Mouse (Mus musculus) stomach, embryonic 14.5 days (tissue): ENCODE measurements around the gene Phf23. TPM values are rescaled to one million over a fixed set of nuclear protein-coding genes. Genes with fewer than 3 reads are reported as not detected.
A peak's percentile ranks its signal among the peaks of the same experiment; 100 is the strongest.

ENCODE experiments used
- ATAC-seq: fragments of 200-750 bp; cut with Nextera tagmentation; 2 replicates; pipeline ENCODE4 v1.8.0; 2017; ENCODE audit warnings: low read depth, moderate TSS enrichment; ENCODE audit not compliant: insufficient number of reproducible peaks, insufficient read depth, low FRiP score
- H3K27ac ChIP-seq: fragments of 300-500 bp; sonication (generic); 2 replicates; pipeline ENCODE4 v1.5.1; 2014; ENCODE audit warnings: mild to moderate bottlenecking, low read length, moderate library complexity, mixed read lengths
- H3K27me3 ChIP-seq: fragments of 300-500 bp; sonication (generic); 2 replicates; pipeline ENCODE4 v1.6.1; 2014; ENCODE audit warnings: low read length, control low read depth, mixed read lengths; ENCODE audit not compliant: control insufficient read depth, insufficient read depth
- H3K36me3 ChIP-seq: fragments of 300-500 bp; sonication (generic); 2 replicates; pipeline ENCODE4 v1.6.1; 2014; ENCODE audit warnings: mild to moderate bottlenecking, control low read depth, low read length, moderate library complexity, mixed read lengths; ENCODE audit not compliant: control insufficient read depth, insufficient read depth
- H3K4me1 ChIP-seq: fragments of 300-500 bp; sonication (generic); 2 replicates; pipeline ENCODE4 v1.6.1; 2014; ENCODE audit warnings: low read length, control low read depth, mixed read lengths; ENCODE audit not compliant: control insufficient read depth, insufficient read depth
- H3K4me2 ChIP-seq: fragments of 300-500 bp; sonication (generic); replicated peaks from 2 replicates; pipeline ENCODE4 v1.6.1; 2014; ENCODE audit warnings: low read depth, low read length, control low read depth
- H3K4me3 ChIP-seq: fragments of 300-500 bp; sonication (generic); 2 replicates; pipeline ENCODE4 v1.5.1; 2014; ENCODE audit warnings: low read depth, low read length, control low read depth
- H3K9ac ChIP-seq: fragments of 300-500 bp; sonication (generic); replicated peaks from 2 replicates; pipeline ENCODE4 v1.6.1; 2014; ENCODE audit warnings: low read depth, mild to moderate bottlenecking, control low read depth, low read length, moderate library complexity, mixed read lengths
- H3K9me3 ChIP-seq: fragments of 300-500 bp; sonication (generic); 2 replicates; pipeline ENCODE4 v1.6.1; 2016; ENCODE audit warnings: low read depth, low read length, control low read depth; ENCODE audit not compliant: control insufficient read depth
- WGBS: fragments of 180-500 bp; shearing (Covaris S2); extraction: QIAGEN DNeasy Blood & Tissue Kit; methylation state at CpG from one replicate; pipeline ENCODE4 v1.1.7; 2014; 5-methylcytosine and 5-hydroxymethylcytosine counted together
- polyA plus RNA-seq: library from polyadenylated mRNA; unstranded; fragments of >200 nt; fragmentation: Nextera tagmentation; extraction: Ambion mirVana; gene quantifications from 2 replicates; pipeline ENCODE4 v1.2.1, GENCODE M21; 2014

Gene Phf23
- polyA plus RNA-seq, 1 experiment from 2014 or later, result 47.9 TPM

DNA sequence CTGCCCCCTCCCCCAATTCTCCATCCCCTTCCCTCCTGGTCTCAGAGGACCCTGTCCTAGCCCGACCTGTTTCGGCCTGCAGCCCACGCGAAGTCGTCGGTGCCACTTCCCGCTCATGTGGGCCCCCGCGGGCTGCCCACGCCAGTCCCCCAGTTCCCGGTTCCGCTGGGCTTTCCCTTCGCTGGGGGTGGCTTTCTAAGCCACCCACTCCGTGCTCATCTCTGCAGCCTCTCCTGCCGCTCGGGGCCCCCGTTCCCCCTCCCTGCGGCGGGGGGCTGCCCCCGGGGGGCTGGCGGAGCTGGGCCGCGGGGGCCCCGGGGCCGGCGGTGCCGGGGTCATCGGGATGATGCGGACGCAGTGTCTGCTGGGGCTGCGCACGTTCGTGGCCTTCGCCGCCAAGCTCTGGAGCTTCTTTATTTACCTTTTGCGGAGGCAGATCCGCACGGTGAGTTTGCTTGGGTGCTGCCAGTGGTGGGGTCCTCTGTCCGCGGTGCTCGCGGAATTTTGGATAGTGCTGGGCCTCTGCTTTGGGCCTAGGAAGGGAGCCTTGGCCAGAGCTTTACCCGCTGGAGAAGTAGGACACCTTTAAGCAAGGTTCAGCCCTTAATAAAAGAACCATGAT, 14.3 kb upstream of the Phf23 start, which contains the start of gene Ctdnep1:
Ctdnep1 (plus strand) TSS at position 16 of the 622 bp plus-strand sequence.
- no peaks in the 10 kb centered on the region for H3K27me3 ChIP-seq
- H3K4me2 ChIP-seq, result peak within 1 kb of the TSS; percentile 81
- H3K9me3 ChIP-seq, result no peaks in the 10 kb centered on the region
- ATAC-seq, result no peak
- H3K9ac ChIP-seq, result peak within 1 kb of the TSS; percentile 90
- peaks cover 16% of the 10 kb centered on the region; the same call in 1 of the 2 replicates for H3K4me1 ChIP-seq
- peaks cover 30% of the 10 kb centered on the region for H3K36me3 ChIP-seq
- H3K4me3 ChIP-seq, result peak within 1 kb of the TSS; percentile 85
- peak within 1 kb of the TSS; percentile 99 for H3K27ac ChIP-seq
- WGBS, result under 1% methylated on average over 43 of the region's 43 CpGs

DNA sequence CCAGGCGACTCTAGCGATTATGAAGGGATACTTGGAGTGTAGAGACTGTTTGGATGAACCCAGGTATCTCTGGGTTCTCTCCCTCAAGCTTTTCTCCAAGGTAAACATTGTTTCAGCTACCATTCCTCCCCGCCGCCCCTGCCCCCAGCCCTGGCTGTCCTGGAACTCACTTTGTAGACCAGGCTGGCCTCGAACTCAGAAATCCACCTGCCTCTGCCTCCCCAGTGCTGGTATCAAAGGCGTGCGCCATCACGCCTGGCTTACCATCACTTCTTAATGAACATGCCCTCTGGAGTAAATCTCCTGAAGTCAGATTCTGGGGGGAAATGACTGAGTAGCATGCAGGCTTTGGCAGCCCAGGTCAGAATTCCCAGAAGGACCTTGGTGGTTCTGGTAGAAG, 13.4 kb upstream of the Phf23 start, which contains the start of gene Elp5:
Elp5 (minus strand) TSS at position 293 of the 400 bp plus-strand sequence.
- peak within 1 kb of the TSS; percentile 85 for H3K4me3 ChIP-seq
- H3K4me2 ChIP-seq, result peak within 1 kb of the TSS; percentile 78
- H3K4me1 ChIP-seq, result peaks cover 16% of the 10 kb centered on the region; the same call in 1 of the 2 replicates
- H3K9ac ChIP-seq, result peak within 1 kb of the TSS; percentile 90
- peak within 1 kb of the TSS; percentile 99 for H3K27ac ChIP-seq
- 48% methylated on average over 8 of the region's 8 CpGs for WGBS
- peaks cover 29% of the 10 kb centered on the region for H3K36me3 ChIP-seq
- no peak for ATAC-seq
- H3K27me3 ChIP-seq, result no peaks in the 10 kb centered on the region
- no peaks in the 10 kb centered on the region for H3K9me3 ChIP-seq

DNA sequence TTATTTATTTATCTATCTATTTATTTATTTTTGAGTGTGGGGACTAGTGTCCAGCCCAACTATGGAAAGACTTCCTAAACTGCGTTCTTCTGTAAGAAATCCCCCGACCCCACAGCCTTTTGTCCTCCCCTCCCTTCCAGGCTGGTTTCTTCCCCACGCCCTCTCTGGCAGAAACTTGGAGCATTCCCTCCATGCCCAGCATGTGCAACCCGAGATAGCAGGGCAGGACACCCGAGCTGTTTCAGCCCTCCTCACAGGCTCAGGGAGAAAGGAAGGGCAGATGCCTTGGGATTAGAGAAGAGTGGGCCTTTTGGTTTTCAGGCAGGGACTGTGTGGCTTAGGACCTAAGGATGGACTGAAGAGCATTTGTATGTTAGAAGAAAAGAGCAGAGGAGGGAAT, 12.7 kb upstream of the Phf23 start:
- Histone ChIP-seq H3K4me1 (peaks cover 16% of the 10 kb centered on the region; the same call in 1 of the 2 replicates), H3K9me3 (no peaks in the 10 kb centered on the region), H3K4me2 (peak overlapping the region; percentile 78), H3K36me3 (peaks cover 28% of the 10 kb centered on the region), H3K27me3 (no peaks in the 10 kb centered on the region), H3K27ac (no peak overlapping the region), H3K9ac (peak overlapping the region; percentile 14; the same call in 1 of the 2 replicates), H3K4me3 (peak overlapping the region; percentile 85)
- WGBS, result 22% methylated on average over 5 of the region's 5 CpGs
- no peak for ATAC-seq

DNA sequence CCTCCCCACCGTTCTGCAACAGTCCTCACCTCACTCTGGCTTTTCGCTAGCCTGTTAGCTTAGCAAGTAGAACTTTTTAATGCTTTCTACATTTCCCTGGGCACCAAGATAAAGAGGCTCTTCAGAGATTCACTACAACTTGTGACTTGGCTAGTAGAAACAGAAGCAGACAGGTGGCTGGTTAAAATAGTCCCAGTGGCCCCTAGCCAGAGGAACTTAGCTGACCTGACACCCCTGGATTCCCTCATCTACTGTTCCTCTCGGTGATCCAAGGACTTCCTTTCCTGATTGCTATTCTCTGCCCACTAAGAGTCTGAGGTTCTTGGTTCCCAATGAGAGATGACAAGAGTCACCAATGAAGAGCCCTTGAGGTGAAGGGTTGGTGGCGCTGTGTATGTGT, 12.2 kb upstream of the Phf23 start:
- H3K4me3 ChIP-seq, result no peak overlapping the region

DNA sequence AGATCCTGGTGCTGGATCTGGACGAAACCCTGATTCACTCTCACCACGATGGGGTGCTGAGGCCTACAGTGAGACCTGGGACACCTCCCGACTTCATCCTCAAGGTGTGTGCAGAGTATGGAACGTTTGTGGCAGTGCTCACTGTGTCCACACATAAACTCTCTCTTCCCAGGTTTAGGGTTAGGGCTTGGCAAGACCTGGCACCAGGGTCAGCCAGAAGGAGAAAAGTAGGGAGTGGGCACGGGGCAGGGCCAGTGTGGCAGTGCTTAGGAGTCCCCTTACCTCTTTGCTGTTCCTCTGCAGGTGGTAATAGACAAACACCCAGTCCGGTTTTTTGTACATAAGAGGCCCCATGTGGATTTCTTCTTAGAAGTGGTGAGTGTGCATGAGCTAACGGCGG, 11.1 kb upstream of the Phf23 start:
- Histone ChIP-seq H3K9me3 (no peaks in the 10 kb centered on the region), H3K36me3 (peaks cover 42% of the 10 kb centered on the region), H3K9ac (no peak overlapping the region), H3K4me1 (peaks cover 16% of the 10 kb centered on the region; the same call in 1 of the 2 replicates), H3K4me3 (no peak overlapping the region), H3K4me2 (no peak overlapping the region), H3K27me3 (no peaks in the 10 kb centered on the region), H3K27ac (no peak overlapping the region)
- 94% methylated on average over 8 of the region's 8 CpGs for WGBS
- ATAC-seq, result no peak

More for the DNA sequence above, 12.2 kb upstream of the Phf23 start:
- 0 out of 2 replicates have a peak overlapping the region, but pooled peaks have one; percentile 78 for H3K4me2 ChIP-seq
- no peaks in the 10 kb centered on the region for H3K9me3 ChIP-seq
- no peak overlapping the region for H3K9ac ChIP-seq
- 79% methylated on average over 4 of the region's 4 CpGs for WGBS
- H3K4me1 ChIP-seq, result peaks cover 16% of the 10 kb centered on the region; the same call in 1 of the 2 replicates
- no peaks in the 10 kb centered on the region for H3K27me3 ChIP-seq
- no peak overlapping the region for H3K27ac ChIP-seq
- peaks cover 31% of the 10 kb centered on the region for H3K36me3 ChIP-seq
- ATAC-seq, result no peak

DNA sequence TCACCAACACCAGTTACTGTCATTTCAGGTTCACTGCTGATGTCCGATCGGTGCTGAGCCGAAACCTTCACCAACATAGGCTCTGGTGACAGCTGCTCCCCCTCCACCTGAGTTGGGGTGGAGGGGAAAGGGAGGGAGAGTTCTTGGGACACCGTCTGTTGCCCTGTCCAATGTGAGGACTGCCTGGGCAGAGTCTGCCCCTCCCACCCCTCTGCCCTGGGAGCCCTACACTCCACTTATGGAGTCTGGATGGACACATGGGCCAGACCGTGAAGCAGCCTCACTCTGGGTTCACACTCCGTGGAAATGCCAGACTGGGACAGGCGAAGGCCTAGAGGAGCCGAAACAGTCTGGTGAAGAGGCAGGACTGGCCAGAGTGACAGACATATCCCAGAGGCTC, 5.6 kb upstream of the Phf23 start:
- Histone ChIP-seq H3K9ac (no peak overlapping the region), H3K27ac (peak overlapping the region; percentile 89; the same call in 1 of the 2 replicates), H3K4me2 (no peak overlapping the region), H3K4me3 (no peak overlapping the region), H3K27me3 (no peaks in the 10 kb centered on the region), H3K4me1 (peaks cover 8% of the 10 kb centered on the region; the same call in 1 of the 2 replicates), H3K36me3 (peaks cover 41% of the 10 kb centered on the region), H3K9me3 (no peaks in the 10 kb centered on the region)
- 86% methylated on average over 8 of the region's 8 CpGs for WGBS
- ATAC-seq, result no peak

DNA sequence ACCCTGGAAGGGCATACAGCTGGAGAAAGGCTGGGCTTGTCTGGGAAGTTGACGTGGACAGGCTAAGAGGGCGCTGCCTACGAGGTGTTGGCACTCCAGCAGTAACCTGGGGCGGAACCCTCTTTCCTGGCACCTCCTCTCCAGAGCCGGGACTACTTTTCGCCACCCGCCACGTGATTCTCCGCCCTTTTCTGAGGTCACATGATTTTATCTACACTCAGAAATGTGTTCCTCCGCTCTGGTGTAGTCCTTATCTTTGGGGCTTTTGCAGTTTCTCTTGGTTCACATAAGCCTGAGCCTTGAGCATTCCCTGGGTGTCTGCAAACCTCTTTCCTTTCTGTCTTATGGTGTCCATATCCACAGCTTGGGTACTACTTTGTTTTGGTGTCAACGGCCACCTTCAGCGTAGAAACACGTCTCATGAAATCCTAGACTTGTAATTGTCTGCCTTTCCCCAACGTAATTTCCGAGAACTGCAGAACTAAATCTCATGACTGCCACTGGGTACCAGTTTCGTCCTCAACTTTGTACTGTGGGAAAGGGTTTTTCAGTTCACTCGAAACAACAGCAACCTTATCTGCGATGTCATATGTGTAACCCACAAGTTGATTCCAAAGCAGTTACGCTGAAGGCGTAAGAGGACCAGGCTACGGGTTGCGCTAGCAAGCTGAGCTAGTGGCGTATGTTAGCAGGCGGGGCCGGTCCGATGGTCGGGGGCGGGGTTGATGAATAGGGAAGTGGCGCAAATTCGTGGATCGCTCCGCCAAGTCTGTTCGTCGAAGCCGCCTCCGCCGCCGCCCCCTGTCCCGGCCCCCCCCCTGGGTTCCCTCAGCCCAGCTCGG, 4.5 kb upstream of the Phf23 start, which contains the start of gene Gabarap:
Gabarap (plus strand) TSS at position 294 of the 842 bp plus-strand sequence.
- Histone ChIP-seq H3K27ac (peak within 1 kb of the TSS; percentile 89), H3K36me3 (peaks cover 35% of the 10 kb centered on the region), H3K9ac (peak within 1 kb of the TSS; percentile 81), H3K4me3 (peak within 1 kb of the TSS; percentile 74), H3K4me2 (peak within 1 kb of the TSS; percentile 63), H3K9me3 (no peaks in the 10 kb centered on the region), H3K4me1 (peaks cover 8% of the 10 kb centered on the region; the same call in 1 of the 2 replicates), H3K27me3 (no peaks in the 10 kb centered on the region)
- under 1% methylated on average over 40 of the region's 40 CpGs for WGBS
- peak; percentile 70 for ATAC-seq

DNA sequence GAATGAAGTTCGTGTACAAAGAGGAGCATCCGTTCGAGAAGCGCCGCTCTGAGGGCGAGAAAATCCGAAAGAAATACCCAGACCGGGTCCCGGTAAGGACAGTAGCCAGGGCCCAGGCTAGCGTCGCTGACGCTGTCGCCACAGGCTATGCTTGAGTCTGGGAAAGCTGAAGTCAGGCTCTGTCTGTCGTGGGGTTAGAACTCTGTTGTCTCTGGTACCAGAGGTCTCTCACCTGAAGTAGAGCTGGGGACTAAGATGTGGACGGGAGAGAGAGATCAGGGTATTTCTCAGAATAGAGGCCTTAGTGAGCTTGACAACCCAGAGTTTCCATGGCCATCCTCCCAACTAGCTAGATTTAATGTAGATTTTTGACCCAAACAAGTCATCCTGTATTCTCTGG, 3.9 kb upstream of the Phf23 start:
- ATAC-seq, result no peak
- H3K4me1 ChIP-seq, result peaks cover 8% of the 10 kb centered on the region; the same call in 1 of the 2 replicates
- under 1% methylated on average over 15 of the region's 15 CpGs for WGBS
- peak overlapping the region; percentile 74 for H3K4me3 ChIP-seq
- H3K27me3 ChIP-seq, result no peaks in the 10 kb centered on the region
- H3K36me3 ChIP-seq, result peaks cover 31% of the 10 kb centered on the region
- H3K9ac ChIP-seq, result peak overlapping the region; percentile 81
- peak overlapping the region; percentile 63 for H3K4me2 ChIP-seq
- no peaks in the 10 kb centered on the region for H3K9me3 ChIP-seq
- H3K27ac ChIP-seq, result peak overlapping the region; percentile 89
